Mouse (Mus musculus): ENCODE data around the gene Mfsd10. TPM values are rescaled to one million over a fixed set of nuclear protein-coding genes. Genes with fewer than 3 reads are reported as not detected.

The Mfsd10 gene
- polyA plus RNA-seq, 1 experiment from 2014 or later: 107 TPM

GRCm38 (mm10) chr5:34641991-34642390, 5.0 kb upstream of the Mfsd10 start:
- Histone ChIP-seq H3K36me3 (peaks cover 93% of the 10 kb centered on the region), H3K27ac (replicated peaks) (no peak overlapping the region), H3K4me3 (no peak overlapping the region), H3K27me3 (ENCODE audit: low read depth, poor library complexity, severe bottlenecking) (no peaks in the 10 kb centered on the region), H3K9me3 (replicated peaks) (no peaks in the 10 kb centered on the region), H3K4me1 (peaks cover 12% of the 10 kb centered on the region)
- no peak for DNase-seq (ENCODE audit: low spot score)
- WGBS: 86% methylated on average over 3 of the region's 3 CpGs

DNA sequence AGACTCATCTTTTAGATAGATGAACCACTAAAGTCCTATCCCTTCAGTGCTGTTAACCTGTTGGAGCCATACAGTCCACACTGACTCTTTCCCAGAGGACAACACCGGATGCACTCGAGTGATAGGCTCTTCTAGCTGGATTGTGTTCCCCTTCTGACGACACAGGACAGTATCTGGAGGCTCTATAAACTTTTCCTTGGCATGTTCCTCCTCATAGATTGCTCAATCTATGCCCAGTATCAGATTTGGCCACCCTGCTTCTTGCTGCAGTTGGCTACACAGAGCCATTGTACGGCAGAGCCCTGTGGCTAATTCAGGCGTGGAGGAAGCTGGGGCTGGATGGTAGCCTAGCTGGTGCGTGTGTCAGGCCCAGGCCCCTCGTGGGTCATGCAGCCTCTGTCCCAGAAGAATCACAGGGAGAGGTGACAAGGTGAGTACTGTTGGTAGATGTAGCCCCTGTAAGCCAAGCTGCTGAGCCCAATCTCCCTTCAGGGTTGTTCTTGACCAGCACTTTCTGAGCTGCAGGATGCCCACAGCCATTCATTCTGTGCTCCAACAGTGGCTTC, 662 bp upstream of the Mfsd10 start:
- Histone ChIP-seq H3K27me3 (ENCODE audit: low read depth, poor library complexity, severe bottlenecking) (no peaks in the 10 kb centered on the region), H3K9me3 (replicated peaks) (no peaks in the 10 kb centered on the region), H3K27ac (replicated peaks) (peak overlapping the region; percentile 86), H3K4me1 (peaks cover 38% of the 10 kb centered on the region), H3K4me3 (peak overlapping the region; percentile 66; the same call in 1 of the 2 replicates), H3K36me3 (peaks cover 81% of the 10 kb centered on the region)
- 82% methylated on average over 7 of the region's 7 CpGs for WGBS
- DNase-seq (ENCODE audit: low spot score): no peak

DNA sequence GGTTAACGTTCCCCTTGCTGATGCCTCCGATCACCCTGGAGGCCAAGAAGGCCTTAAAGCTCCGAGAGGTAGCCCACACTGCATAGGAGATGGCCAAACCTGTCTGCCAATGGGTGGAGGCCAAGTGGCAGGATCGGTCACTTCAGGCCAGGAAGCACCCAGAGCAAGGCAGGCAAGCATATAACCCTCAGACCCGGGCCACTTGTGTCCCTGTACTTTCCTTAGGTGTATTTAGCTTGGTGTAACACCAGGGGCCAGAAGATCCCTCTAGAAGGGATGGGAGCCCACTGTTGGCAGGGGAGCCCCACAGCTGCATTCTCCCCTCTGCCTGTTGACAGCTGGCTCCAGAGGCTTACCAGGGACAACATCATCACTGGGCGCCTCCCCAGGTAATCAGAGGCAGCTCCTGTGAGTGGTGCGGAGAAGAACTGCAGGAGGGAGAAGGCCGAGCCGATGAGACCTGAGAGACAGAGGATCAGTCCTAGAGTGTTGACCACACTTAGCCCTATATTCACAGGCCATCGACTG, 1.3 kb downstream of the Mfsd10 start:
- peaks cover 86% of the 10 kb centered on the region for H3K36me3 ChIP-seq
- WGBS: 65% methylated on average over 10 of the region's 10 CpGs
- peak overlapping the region; percentile 86; the same call in 1 of the 2 replicates for H3K27ac ChIP-seq (replicated peaks)
- no peak for DNase-seq (ENCODE audit: low spot score)
- H3K9me3 ChIP-seq (replicated peaks): no peaks in the 10 kb centered on the region
- no peaks in the 10 kb centered on the region for H3K27me3 ChIP-seq (ENCODE audit: low read depth, poor library complexity, severe bottlenecking)
- peak overlapping the region; percentile 66 for H3K4me3 ChIP-seq
- peaks cover 38% of the 10 kb centered on the region for H3K4me1 ChIP-seq

GRCm38 (mm10) chr5:34634746-34635400, 2.1 kb downstream of the Mfsd10 start:
- H3K36me3 ChIP-seq: peaks cover 86% of the 10 kb centered on the region
- no peak for DNase-seq (ENCODE audit: low spot score)
- 0 out of 2 replicates have a peak overlapping the region, but pooled peaks have one; percentile 17 for H3K27ac ChIP-seq (replicated peaks)
- H3K4me1 ChIP-seq: peaks cover 37% of the 10 kb centered on the region
- H3K4me3 ChIP-seq: no peak overlapping the region
- no peaks in the 10 kb centered on the region for H3K9me3 ChIP-seq (replicated peaks)
- H3K27me3 ChIP-seq (ENCODE audit: low read depth, poor library complexity, severe bottlenecking): no peaks in the 10 kb centered on the region
- 92% methylated on average over 13 of the region's 13 CpGs for WGBS

- no peak for DNase-seq (ENCODE audit: low spot score)
- Histone ChIP-seq H3K9me3 (replicated peaks) (no peaks in the 10 kb centered on the region), H3K27ac (replicated peaks) (no peak overlapping the region), H3K27me3 (ENCODE audit: low read depth, poor library complexity, severe bottlenecking) (no peaks in the 10 kb centered on the region), H3K4me3 (no peak overlapping the region), H3K4me1 (peaks cover 36% of the 10 kb centered on the region), H3K36me3 (peaks cover 86% of the 10 kb centered on the region)
- 83% methylated on average over 4 of the region's 4 CpGs for WGBS
These were observed 3.4 kb downstream of the Mfsd10 start for GRCm38 (mm10) chr5:34633641-34634040.

DNA sequence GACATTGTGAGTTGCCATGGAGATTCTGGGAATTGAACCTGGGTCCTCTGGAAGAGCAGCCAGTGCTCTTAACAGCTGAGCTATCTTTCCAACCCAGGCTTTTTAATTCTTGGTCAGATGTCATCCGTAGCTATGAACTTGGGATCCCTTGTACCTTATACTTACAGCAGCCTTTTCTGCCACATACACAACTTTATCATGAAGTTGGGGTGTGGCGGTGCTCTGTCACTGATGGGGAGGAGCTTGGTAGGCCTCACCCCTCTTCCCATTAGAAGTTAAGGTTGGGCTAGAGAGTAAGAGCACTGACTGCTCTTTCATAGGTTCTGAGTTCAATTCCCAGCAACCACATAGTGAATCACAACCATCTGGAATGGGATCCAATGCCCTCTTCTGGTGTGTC, 4.0 kb downstream of the Mfsd10 start:
- 91% methylated on average over 2 of the region's 2 CpGs for whole genome bisulfite sequencing
- Histone ChIP-seq H3K4me1 (peaks cover 36% of the 10 kb centered on the region), H3K9me3 (replicated peaks) (no peaks in the 10 kb centered on the region), H3K27ac (replicated peaks) (no peak overlapping the region), H3K4me3 (no peak overlapping the region), H3K27me3 (ENCODE audit: low read depth, poor library complexity, severe bottlenecking) (no peaks in the 10 kb centered on the region), H3K36me3 (peaks cover 86% of the 10 kb centered on the region)
- DNase-seq (ENCODE audit: low spot score): no peak

DNA sequence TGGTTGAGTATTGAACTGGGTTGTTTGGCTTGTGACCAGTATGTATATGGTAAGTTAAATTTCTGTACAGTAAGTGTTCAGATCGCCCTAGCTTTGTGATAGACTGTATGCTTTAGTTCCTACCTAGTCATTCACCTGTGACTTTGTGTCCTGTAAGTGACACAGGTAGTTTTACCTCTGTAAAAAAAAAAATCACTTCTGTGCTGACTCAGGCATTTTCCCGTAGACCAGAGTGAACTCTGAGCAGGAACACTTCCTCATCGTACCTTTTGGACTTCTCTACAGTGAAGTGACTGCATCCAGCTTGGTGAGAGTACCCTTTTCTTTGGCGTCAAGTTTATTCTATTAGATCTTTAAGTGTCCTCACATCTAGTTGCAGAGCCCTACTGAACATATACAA, 27.0 kb downstream of the Mfsd10 start:
- DNase-seq (ENCODE audit: low spot score): no peak
- Histone ChIP-seq H3K27me3 (ENCODE audit: low read depth, poor library complexity, severe bottlenecking) (no peaks in the 10 kb centered on the region), H3K4me3 (no peak overlapping the region), H3K4me1 (no peaks in the 10 kb centered on the region), H3K27ac (replicated peaks) (no peak overlapping the region), H3K9me3 (replicated peaks) (no peaks in the 10 kb centered on the region), H3K36me3 (peaks cover 82% of the 10 kb centered on the region)
- 90% methylated on average over 4 of the region's 4 CpGs for WGBS

- H3K27ac ChIP-seq (replicated peaks): no peak overlapping the region
- no peaks in the 10 kb centered on the region for H3K9me3 ChIP-seq (replicated peaks)
- no peaks in the 10 kb centered on the region for H3K4me1 ChIP-seq
- no peak for DNase-seq (ENCODE audit: low spot score)
- H3K36me3 ChIP-seq: peaks cover 71% of the 10 kb centered on the region
- 87% methylated on average over 3 of the region's 3 CpGs for WGBS
- no peaks in the 10 kb centered on the region for H3K27me3 ChIP-seq (ENCODE audit: low read depth, poor library complexity, severe bottlenecking)
- no peak overlapping the region for H3K4me3 ChIP-seq
These were observed 28.8 kb downstream of the Mfsd10 start for GRCm38 (mm10) chr5:34608226-34608625.

DNA sequence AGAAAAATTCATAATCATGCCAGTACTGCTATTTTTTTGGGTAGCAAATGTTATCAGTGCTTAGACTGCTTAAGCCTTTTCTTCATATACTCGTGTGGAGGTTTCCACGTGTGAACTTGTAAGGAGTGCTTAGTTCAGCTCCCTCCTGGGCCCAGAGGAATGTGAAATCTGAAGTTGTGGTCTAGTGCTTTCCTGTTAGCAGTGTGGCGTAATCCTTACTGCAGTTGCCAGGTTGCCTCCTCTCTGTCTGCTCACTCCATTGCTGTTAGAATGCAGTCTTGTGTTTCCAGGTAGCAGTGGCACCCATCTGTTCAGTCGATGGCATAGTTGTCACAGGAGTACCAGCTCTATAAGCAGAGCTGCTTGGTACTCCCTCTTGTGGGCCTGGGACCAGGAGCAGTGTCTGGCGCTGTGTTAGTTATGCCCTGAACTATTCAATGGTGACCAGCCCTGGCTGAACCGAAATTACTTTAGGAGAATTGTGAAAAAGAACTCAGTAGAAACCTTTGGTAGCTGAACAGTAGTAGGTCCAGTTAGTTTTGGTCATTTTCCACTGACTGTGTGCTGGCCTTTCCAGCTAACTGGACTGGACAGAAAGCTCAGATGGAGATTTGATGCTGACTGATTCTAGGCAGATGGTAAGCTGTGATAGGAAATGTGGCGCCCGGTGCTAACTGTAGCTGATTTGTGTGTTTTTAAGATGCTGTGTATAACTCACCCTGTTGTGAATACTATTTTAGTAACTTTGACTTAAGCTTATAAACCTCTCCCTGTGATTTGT, 29.7 kb downstream of the Mfsd10 start:
- no peak for DNase-seq (ENCODE audit: low spot score)
- H3K4me1 ChIP-seq: no peaks in the 10 kb centered on the region
- no peak overlapping the region for H3K27ac ChIP-seq (replicated peaks)
- peaks cover 73% of the 10 kb centered on the region for H3K36me3 ChIP-seq
- 90% methylated on average over 8 of the region's 8 CpGs for WGBS
- no peak overlapping the region for H3K4me3 ChIP-seq
- no peaks in the 10 kb centered on the region for H3K27me3 ChIP-seq (ENCODE audit: low read depth, poor library complexity, severe bottlenecking)
- no peaks in the 10 kb centered on the region for H3K9me3 ChIP-seq (replicated peaks)

- Histone ChIP-seq H3K27ac (replicated peaks) (no peak overlapping the region), H3K4me3 (no peak overlapping the region), H3K27me3 (ENCODE audit: low read depth, poor library complexity, severe bottlenecking) (no peaks in the 10 kb centered on the region), H3K9me3 (replicated peaks) (no peaks in the 10 kb centered on the region), H3K4me1 (no peaks in the 10 kb centered on the region), H3K36me3 (peaks cover 67% of the 10 kb centered on the region)
- 94% methylated on average over 5 of the region's 5 CpGs for WGBS
- no peak for DNase-seq (ENCODE audit: low spot score)
These were observed 32.4 kb downstream of the Mfsd10 start for GRCm38 (mm10) chr5:34604576-34604975.

DNA sequence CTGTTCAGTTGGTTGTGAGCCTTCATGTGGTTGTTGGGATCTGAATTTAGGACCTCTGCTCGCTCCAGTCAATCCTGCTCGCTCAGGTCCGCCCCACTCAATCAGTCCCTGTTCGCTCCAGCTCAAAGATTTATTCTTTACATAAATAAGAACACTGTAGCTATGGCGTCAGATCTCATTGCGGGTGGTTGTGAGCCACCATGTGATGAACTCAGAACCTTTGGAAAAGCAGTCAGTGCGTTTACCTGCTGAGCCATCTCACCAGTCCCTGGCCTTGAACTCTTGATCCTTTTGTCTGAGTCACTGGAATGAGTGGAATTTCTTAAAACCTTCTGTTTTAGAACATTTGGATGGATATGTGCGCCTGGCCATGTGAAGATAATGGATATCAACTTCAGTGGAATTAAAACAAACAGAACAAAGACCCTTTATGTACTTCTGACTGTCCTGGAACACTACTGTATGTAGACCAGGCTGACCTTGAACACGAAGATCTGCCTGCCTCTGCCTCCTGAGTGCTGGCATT, 43.7 kb downstream of the Mfsd10 start:
- Histone ChIP-seq H3K4me3 (no peak overlapping the region), H3K27me3 (ENCODE audit: low read depth, poor library complexity, severe bottlenecking) (no peaks in the 10 kb centered on the region), H3K9me3 (replicated peaks) (no peaks in the 10 kb centered on the region), H3K27ac (replicated peaks) (no peak overlapping the region), H3K4me1 (peaks cover 24% of the 10 kb centered on the region), H3K36me3 (peaks cover 24% of the 10 kb centered on the region)
- WGBS: 95% methylated on average over 9 of the region's 9 CpGs
- DNase-seq (ENCODE audit: low spot score): no peak

DNA sequence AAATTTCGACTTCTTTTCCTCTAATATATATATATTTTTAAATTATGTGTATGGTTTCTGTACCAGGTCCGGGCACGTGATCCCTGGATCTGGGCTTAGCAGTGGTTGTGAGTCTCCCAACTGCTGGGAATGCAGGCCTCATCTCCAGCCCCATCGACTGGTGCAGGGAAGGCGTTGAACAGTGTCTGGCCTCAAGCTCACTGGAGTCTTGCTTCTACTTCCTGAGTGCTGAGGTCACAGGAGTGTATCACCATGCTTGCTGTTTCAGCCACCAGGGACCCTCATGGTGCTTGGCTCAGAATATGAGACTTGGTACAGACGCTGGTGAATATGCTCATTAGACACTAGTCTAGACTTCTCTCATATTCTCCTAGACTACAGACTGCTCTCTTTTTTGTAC, 44.3 kb downstream of the Mfsd10 start:
- Histone ChIP-seq H3K4me3 (no peak overlapping the region), H3K4me1 (peaks cover 27% of the 10 kb centered on the region), H3K9me3 (replicated peaks) (no peaks in the 10 kb centered on the region), H3K36me3 (peaks cover 19% of the 10 kb centered on the region), H3K27me3 (ENCODE audit: low read depth, poor library complexity, severe bottlenecking) (no peaks in the 10 kb centered on the region), H3K27ac (replicated peaks) (no peak overlapping the region)
- DNase-seq (ENCODE audit: low spot score): no peak
- 94% methylated on average over 6 of the region's 6 CpGs for WGBS
